Mouse (Mus musculus): ENCODE data around the gene Ssh2.
"Not testable (repeated sequence)": the region's sequence is repeated elsewhere in the genome, so short reads cannot be mapped to it uniquely, and the experiment has no call there.

Gene Ssh2

DNA sequence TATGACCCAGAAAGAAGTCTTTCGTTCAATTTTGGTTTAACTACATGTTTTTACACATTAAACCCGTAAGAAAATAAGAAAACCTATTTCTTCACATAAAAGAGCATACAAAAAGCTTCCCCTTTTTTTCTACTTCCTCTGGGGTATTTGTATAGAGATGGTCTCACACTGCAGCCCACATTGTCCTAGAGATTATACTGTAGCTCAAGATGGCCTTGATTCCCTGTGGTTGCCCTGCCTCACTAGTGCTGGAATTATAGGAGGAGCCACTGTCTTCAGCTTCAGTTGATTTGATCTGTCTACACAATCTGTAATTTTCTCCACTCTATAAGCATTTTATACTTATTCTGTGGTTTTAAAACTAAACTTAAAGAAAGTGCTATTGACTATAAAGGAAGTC is 15.4 kb downstream of the Ssh2 start:
- no peak for DNase-seq

DNA sequence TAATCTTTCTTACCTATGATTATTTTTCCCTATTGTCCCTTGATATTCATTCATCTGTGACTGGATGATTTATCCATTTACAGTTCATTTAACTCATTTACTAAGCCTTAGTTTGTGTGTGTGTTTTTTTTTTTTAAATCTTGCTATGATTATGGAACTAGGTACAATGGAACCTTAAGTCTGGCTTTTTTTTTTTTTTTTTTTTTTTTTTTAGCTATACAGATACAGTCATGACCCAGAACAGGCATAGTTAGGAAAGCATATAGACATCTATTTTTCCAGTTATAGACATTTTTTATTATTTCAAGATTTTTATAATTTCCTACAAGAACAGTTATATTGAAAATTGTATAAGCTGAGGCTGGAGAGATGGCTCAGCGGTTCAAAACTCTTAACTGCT is 19.2 kb downstream of the Ssh2 start:
- DNase-seq, result no peak

DNA sequence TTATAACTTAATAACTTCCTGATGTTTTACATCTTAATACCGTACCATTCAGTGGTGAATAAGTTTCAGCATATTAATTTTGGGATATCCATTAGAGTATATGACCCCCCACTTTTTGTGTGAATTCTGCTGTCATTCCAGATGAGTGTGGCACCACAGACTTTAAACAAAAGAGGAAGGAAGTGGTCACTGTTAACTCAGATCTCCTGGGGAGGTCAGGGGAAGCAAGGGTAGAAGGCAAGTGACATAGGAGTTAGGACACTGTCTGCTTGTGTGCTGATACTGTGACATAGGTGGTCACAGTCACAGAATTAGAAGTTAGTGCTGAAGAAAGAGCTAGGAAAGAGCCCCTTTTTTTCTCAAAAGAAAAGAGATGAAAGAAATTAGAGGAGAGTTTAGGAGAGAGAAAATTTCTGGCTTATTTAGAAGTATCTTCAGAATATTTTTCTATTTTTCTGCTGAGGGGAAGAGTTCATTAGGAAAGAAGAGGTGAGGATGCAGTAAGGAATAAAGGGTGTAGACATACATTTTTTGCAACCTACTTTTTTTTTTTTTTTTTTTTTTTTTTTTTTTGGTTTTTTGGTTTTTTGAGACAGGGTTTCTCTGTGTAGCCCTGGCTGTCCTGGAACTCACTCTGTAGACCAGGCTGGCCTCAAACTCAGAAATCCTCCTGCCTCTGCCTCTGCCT is 23.7 kb downstream of the Ssh2 start:
- DNase-seq, result no peak

DNA sequence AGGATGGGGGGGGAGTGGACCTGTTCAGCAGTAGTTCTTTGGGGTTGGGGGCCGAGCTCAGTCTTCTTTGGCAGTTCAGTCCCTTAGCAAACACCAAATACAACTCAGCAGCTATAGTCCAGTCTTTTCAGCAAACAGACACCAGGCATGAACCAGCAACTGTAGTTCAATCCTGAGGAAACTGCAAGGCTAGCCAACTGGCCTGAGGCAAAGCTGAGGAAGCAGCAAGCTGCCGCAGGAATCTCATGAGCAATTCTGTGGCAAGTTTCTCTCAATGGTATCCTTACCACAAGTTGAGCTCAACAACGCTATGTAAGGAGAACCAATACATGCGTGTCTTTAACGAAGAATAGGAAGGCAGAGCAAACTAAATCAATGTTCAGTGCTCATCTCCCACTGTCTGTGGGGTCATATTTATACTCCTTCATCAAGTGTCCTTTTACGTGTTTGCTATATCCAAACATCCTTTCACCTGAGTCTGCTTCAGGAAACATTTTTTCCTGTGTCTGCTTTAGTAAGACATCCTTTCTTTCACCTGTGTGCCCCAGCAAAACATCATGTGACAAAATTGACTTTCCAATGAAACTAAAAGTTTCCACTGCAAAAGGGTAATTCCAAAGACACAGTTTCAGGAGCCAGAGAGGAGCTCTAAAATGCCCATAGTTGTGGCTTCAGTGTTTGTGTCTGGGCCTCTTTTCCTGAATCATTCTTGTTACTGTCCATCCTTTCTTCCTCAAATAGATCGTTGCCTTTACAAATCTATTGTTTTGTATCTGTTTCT is 24.6 kb downstream of the Ssh2 start:
- DNase-seq, result no peak

DNA sequence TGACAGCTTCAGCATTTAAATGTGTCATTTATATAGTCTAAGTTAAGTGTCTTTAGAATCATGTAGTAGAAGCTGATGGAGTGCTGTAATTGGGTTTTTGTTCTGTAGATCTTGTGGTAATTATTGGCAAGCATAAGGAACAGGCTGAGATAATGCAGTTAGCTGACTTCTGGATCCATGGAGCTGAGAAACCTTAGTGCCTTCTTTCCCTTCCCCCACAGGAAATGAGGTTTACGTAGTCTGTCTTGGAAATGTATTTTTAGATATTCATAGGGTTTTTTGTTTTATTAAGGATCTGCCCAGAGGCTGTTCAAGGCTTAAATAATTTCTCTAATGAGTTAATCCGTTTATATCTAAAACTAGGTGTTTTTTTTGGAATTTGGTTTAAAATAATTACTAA is 26.8 kb downstream of the Ssh2 start:
- no peak for DNase-seq

DNA sequence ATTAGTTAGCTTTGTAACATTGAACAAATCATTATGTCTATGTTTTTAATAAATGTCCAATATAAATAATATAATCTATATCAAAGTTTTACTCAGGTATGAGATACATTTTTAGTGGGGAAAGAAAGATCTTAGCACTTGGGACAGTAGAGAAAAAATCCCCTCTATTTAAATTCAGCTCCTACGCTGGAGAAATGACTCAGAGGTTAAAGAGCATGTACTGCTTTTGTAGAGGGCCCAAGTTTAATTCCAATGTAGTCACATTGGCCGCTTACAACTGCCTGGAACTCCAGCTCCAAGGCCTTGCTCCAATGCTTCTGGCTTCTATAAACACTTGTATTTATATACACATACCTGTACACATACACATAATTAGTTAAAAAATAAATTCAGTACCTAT is 36.7 kb downstream of the Ssh2 start:
- no peak for DNase-seq

DNA sequence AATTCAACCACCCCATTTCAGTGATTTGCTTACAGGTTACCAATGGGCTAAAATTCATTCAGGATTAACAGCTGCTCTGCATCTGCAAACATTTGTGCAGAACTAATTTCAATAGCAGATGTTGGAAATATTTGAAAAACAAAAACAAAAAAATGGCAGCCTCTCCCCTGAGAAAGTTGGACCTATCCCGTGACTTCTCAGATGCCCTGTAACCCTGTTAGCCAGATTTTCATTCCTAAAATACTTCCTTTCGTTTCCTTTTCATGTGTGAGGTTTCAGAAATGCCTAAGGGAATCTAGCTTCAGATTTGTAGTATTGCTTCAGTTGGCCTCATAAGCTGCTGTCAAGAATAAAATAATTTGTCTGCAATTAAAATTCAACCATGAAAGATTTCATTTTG is 43.4 kb downstream of the Ssh2 start:
- DNase-seq, result no peak

DNA sequence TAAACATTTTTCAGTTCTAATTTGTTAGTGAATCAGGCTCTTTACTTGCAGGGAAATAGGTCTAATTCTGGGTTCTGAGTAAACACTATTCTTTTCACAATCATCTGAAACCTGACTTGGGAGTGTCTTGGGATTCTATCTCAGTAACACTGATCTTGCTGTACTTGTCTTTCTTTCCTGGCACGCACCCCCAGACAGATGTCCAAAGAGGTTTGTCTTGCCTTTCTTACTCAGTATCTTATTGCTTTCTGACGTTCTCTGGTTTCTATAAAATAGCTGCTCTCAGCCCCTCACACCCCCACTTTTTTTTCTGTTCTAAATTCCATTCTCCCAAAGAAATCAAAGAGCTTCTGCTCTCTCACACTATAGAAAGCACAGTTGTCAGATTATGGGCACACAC is 51.3 kb downstream of the Ssh2 start:
- no peak for DNase-seq

DNA sequence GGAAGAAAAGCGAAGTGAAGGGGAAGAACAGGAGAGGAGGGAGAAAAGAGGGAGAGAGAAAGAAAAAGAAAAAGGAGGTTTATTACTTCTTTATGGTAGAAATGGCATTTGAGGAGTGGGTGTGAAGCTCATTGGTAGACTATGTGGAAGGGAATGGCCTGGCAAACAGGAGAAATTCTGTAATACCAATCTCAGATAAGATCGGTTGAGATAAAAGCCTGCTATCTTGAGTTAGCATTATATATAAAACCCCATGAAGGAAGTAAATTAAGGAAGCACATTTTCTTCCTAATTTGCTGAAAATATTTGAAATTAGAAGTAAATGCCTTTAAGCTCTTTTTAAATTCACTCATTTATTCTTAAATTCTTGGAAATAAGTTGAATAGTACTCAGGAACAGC is 59.9 kb downstream of the Ssh2 start:
- no peak for DNase-seq

DNA sequence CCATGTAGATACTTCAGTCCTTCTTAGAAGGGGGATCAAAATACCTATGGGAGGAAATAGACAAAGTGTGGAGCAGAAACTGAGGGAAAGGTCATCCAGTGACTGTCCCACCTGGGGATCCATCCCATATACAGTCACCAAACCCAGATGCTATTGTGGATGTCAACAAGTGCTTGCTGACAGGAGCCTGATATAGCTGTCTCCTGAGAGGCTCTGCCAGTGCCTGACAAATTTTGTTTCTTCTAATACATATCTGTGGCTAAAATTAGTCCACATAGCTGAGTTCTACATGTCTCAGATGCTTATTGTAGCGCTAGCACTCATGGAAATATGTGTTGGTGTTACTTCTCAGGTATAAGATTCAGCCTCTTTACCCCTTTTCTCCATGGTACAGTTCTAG is 62.5 kb downstream of the Ssh2 start:
- DNase-seq, result not testable (repeated sequence)

DNA sequence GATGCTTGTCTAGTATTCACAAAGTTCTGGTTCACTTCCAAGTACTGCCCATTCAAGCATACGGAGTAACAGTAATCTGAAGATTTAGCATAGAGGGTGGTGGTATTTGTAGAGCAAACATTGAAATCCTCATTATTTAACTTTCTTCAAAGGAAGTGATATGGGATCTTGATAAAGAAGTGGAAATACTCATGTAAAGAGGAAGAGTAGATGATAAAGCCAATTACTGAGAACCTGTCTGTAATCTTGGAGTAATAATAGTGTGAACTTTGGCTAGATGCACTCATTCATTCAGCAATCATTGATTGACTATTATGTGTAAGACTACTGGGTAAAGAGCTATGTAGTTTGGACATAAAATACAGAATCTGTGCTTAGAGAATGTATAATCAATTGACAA is 64.1 kb downstream of the Ssh2 start:
- DNase-seq, result no peak

DNA sequence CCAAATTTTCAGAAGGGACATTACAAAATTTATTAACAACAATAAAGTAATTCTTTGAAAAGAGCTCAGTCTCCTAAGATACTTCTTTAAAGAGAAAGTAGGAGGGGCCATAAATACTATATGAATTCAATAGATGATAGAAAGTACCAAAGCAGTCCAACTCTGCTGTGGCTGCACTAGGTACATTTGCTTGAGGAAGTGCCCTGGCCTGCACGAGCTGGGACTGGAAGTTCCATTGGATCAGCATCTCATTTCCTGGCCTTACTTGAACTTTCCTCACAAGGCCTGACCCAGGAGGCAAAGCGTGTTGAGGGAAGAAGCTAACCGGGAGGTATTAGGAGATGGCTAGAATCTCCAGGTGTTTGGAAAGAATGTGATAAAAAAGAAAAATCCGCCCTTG is 75.4 kb downstream of the Ssh2 start:
- DNase-seq, result no peak

DNA sequence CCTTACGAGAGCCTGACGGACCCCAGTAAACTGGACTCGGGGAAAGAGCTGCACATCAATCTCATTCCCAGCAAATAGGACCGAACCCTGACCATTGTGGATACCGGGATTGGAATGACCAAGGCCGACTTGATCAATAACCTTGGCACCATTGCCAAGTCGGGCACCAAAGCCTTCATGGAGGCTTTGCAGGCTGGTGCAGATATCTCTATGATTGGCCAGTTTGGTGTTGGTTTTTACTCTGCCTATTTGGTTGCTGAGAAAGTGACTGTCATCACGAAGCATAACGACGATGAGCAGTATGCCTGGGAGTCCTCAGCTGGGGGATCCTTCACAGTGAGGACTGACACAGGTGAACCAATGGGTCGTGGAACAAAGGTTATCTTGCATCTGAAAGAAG is 77.6 kb downstream of the Ssh2 start:
- not testable (repeated sequence) for DNase-seq

DNA sequence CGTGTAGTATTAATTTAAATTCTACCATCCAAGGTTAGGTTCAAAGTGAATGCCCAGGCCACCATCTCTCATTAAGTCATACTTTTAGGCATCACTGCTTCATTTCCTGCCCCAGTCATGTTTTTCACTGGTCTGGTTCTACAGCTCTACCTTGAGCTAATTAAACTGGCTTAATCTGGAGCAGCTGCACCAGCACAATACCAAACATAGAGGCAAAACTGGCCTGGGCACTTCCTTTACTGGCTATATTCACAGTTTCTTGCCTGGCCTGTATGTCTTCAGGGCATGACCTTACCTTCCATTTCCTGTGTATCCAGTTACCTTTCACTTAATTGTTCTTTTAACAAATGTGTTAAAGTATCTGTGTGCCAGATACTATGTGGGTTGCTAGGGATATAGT is 81.2 kb downstream of the Ssh2 start:
- no peak for DNase-seq

DNA sequence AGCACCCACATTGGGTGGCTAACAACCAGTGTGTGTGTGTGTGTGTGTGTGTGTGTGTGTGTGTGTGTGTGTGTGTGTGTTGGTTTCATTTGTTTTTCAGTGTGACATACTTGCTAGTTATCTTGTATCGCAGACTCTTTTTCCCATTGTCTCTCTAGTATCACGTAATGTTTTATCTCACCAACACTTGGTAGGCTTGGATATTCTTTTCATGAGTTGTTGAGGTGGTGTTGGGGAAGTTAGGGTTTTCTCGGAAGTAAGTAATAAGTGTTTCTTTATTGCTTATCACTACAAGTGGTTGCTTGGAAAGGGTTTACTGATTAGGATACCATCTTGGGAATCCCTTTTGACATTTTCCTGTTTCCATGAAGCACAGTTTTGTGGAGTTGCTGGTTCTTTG is 91.1 kb downstream of the Ssh2 start:
- DNase-seq, result no peak

DNA sequence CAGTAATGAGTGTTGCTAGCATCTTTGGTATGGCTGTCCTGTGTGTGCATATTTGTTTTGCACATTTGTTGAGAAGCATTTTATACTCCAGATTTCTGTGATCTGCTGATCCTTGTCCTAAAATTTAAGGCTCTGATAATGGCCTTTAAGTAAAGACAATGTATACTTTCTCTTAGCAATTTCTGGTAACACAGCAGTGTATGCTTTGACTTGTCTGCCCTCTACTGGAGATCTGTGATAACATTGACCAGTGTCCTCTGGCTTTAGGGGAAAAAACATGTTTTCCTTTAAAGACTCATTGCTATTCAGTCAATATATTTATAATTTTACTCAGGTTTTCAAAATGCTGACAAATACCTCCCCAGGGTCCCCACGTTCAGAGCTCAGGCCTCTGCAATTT is 92.4 kb downstream of the Ssh2 start:
- DNase-seq, result no peak

DNA sequence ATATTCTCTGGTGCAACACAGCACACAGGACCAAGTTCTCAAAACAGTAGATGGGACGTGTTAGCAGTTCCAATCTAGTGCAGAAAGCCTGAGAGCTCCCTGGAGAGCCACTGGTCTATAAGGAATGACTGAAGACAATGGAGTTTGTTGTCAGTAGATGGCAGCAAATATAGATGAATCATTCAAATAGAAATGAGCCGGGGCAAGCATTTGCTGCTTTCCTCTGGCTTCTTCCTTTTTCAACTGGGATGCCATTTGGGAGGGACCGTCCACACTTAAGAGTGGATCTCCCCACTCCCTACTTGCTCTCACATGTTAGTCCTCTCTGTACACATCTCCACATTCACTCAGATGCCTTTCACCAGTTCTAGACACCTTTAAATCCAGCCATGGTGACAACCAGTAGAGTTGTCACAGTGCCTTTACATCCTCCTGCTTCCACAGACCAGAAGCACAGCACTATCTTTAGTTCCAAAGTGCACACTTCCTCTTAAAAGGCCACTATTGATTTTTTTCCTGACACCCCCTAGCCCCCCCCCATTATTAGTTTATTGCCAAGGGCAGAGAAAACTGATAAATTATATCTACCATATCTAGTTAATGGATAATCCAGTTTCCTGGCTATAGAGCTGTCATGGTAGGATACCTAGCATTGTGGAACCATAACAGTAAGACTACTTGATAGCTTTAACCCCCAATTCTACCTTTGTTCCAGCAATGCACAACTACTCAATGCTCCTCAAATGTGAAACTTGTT is 101.8 kb downstream of the Ssh2 start:
- no peak for DNase-seq

DNA sequence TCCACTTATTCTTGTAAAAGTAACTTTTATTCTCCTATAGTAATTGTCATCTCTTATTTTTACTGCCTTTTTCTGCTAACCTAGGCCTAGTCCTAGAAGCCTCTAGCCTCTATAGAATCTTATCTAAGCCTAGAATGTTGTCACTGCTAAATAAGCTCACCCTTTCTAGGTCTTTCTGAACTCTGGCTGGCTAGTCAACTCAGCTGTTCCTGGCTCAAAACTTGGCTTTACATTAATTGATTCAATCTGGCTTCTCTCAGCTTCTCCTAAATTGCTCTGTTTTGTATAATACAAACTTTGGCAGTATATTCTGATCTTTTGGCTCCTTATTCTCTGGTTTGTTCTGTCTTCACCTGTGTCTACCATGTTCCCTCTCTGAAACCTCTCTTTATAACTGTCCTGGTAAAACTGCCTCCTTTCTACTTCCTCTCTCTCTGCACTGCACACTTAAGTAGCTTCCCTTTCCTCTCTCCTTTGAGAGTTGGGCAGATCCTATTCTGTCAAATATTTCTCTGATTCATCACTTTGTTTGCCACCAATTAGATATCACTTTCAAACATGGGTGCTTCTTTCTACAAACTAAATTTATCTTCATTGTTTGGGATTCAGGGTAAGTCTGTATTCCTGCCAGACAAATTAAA is 102.5 kb downstream of the Ssh2 start:
- no peak for DNase-seq

DNA sequence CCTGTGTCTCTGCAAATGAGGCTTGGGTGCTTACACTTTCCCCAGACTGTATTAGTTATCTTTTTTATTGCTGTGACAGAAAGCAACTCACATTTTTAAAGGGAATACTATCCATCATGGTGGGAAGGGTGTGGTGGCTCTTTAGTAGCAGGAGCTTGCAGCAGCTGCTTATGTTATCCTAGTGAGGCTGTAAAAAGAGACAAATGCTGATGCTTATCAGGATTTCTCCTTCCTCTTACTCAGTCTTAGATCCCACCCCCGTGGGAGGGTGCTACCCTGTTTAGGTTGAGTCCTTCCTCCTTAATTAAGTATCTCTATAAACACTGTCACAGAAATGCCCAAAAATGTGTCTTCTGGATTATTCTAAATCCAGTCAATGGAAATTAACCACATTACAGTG is 105.1 kb downstream of the Ssh2 start:
- DNase-seq, result no peak

DNA sequence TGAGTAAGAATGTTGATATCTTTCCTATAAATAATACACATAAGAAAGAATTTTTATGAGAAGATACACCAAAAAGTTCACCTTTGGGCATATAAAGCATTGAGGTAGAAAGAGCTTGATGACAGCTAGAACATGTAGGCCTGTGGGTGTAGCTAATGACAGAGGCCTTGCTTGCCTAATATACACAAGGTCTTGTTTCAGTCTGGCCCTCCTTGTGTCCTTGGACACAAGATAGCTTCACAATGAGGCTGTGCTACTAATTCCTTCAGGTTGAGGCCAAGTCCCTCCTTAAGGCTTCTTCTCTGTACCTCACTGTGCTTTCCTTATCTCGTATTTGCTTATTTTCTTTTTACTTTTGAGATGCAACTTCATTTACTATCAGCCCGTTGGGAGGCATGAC is 114.4 kb downstream of the Ssh2 start:
- no peak for DNase-seq

DNA sequence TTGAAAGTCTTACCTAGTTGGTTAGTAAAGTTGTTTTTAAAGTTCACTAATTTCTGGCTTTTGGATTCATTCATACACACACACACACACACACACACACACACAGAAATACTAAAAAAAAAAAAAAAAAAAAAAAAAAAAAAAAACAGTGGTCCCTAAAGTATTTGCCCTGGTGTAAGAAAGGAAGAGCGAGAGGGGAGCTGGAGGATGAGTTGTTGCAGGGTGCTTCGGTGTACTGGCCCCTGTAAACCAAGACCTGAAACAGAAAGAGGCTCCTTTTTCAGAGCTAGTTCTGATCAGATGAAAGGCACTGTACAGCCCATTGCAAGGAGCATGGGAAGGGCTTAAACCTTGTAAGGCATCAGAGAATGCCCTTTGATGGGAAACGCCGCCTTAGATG is 131.2 kb downstream of the Ssh2 start:
- no peak for DNase-seq

DNA sequence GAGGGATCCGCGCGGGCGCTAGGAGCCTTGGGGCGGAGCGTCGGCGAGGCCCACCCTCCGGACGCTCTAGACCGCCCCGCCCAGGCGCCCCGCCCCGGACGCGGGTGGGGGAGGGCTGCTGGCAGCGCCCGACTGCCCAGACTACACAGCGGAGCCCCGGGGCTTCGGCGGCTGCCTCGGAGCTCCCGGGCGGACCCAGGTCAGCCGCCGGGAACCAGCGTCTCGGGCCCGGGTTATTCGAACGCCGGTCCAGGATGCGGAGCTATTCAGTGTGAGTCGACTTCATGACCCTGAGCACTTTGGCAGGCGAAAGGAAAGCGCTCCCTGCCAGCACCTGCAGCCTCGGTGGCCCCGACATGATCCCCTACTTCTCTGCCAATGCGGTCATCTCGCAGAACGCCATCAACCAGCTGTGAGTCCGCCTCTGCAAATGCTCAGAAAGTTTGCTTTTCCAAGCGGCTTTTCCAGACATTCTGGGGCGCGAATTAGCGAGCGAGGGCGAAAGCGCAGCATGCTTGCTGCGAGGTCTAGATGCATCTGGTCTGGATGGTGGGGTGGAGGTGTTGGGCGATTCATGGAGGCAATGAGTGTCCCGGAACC is 132.2 kb downstream of the Ssh2 start:
- peak; percentile 90 to 98 for DNase-seq

DNA sequence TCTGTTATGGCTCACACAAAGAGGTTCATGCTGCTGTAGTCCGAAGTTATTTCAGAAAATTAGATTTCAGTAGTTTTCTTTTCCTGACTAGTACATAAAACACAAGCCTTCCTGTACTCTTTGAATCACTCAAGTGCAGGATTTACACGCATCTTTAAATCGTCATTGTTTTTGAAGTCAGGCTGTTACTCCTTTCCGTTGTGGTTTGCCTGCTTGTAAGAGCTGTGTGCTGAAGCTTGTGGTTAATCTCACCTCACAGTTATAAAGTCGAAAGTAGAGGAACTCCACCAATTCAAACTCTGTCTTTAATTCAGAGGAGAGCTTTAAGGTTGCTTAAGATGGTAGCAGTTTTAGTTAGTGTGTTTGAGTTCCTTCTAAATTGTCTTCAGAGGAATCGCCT is 132.9 kb downstream of the Ssh2 start:
- no peak for DNase-seq

Data from spleen, adult 18-20 months (tissue).